In the genomic region with DNA sequence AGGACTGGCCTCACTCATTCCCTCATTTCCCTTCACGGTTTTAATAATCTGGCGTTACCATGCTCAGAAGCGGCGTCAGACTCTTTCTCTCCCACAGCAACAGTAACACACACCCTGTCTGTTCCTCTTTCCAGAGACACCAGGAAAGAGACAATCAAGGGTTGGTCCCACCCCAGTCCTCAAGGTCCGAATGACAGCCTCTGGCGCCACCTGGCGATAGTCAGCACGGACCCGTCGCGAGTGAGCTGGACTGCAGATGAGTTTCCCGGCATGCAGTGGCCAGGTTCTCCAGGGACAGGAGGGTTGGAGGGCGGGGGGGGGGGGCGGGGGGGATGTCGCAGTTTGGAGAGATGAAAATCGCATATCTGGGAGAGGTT, we compare ENCODE assay signal across 8 mouse cellular contexts. TPM values are rescaled to one million over a fixed set of nuclear protein-coding genes. Genes with fewer than 3 reads are reported as not detected.
DNase-seq lines count a peak whose midpoint lies in the region; ATAC-seq and TF ChIP-seq lines count a peak whose summit lies in the region.

No protein-coding gene starts in this region.

- H3K4me2 ChIP-seq in hindbrain, postnatal 0 days (ENCODE audit: low read depth, low read length), result peak overlapping the region; percentile 85

- peak overlapping the region; percentile 77; the same call in 1 of the 2 replicates for H3K9ac ChIP-seq in hindbrain, postnatal 0 days (replicated peaks; ENCODE audit: low read length)

- 3% methylated on average over 16 of the region's 16 CpGs for WGBS in hindbrain, postnatal 0 days
- under 1% methylated on average over 16 of the region's 16 CpGs for WGBS in midbrain, embryonic 10.5 days

- peak; percentile 85 for DNase-seq in R1 (ENCODE audit: low read depth, low spot score)
- DNase-seq in gastrocnemius, adult 2 months, result peak; percentile 93
- peak; percentile 96 for DNase-seq in hindbrain, postnatal 0 days (ENCODE audit: low spot score)
- DNase-seq in left cerebral cortex, postnatal 25 days (ENCODE audit: low spot score in 2 of 2), result peak; percentile 90 to 94
- peak; percentile 91 for DNase-seq in midbrain, embryonic 10.5 days (ENCODE audit: low spot score)
- DNase-seq in right cerebral cortex, postnatal 36 days (ENCODE audit: low spot score in 2 of 2), result peak; percentile 87 to 91
- peak; percentile 76 to 90 for DNase-seq in urinary bladder, postnatal 4 days (ENCODE audit: low spot score in 2 of 2)

- TF ChIP-seq CTCF in gastrocnemius, adult 2 months (IDR thresholded peaks at IDR 0.05), result peak; percentile 76
- peak; percentile 90 for TF ChIP-seq CTCF in hindbrain, postnatal 0 days (IDR thresholded peaks at IDR 0.05; ENCODE audit: low read depth)

- H3K4me3 ChIP-seq in gastrocnemius, adult 2 months, result peak overlapping the region; percentile 73
- peak overlapping the region; percentile 55 for H3K4me3 ChIP-seq in hindbrain, postnatal 0 days (ENCODE audit: low read length)
- peak overlapping the region; percentile 61 for H3K4me3 ChIP-seq in midbrain, embryonic 10.5 days

- H3K27me3 ChIP-seq in hindbrain, postnatal 0 days (ENCODE audit: insufficient read depth, low read length), result no peaks in the 10 kb centered on the region
- H3K27me3 ChIP-seq in midbrain, embryonic 10.5 days (ENCODE audit: low read depth, poor library complexity, severe bottlenecking), result peaks cover 47% of the 10 kb centered on the region

- H3K9me3 ChIP-seq in hindbrain, postnatal 0 days (ENCODE audit: low read length), result no peaks in the 10 kb centered on the region
- peaks cover 5% of the 10 kb centered on the region; the same call in 1 of the 2 replicates for H3K9me3 ChIP-seq in midbrain, embryonic 10.5 days (replicated peaks)

- peak; percentile 54 for ATAC-seq in common myeloid progenitor, adult 5-6 weeks (replicated peaks; ENCODE audit: low read depth, poor library complexity, severe bottlenecking)
- ATAC-seq in hindbrain, postnatal 0 days, result peak; percentile 79

- H3K36me3 ChIP-seq in hindbrain, postnatal 0 days (ENCODE audit: insufficient read depth, low read length), result no peaks in the 10 kb centered on the region
- H3K36me3 ChIP-seq in midbrain, embryonic 10.5 days, result no peaks in the 10 kb centered on the region

- 0 out of 2 replicates have a peak, but pooled peaks cover 3% of the 10 kb centered on the region for H3K4me1 ChIP-seq in hindbrain, postnatal 0 days (ENCODE audit: insufficient read depth, low read length)
- H3K4me1 ChIP-seq in midbrain, embryonic 10.5 days, result peaks cover 47% of the 10 kb centered on the region

- H3K27ac ChIP-seq in gastrocnemius, adult 2 months, result peak overlapping the region; percentile 68
- peak overlapping the region; percentile 85 for H3K27ac ChIP-seq in hindbrain, postnatal 0 days
- H3K27ac ChIP-seq in midbrain, embryonic 10.5 days (replicated peaks), result peak overlapping the region; percentile 80

- intact Hi-C loops in gastrocnemius, adult 2 months (cut with DNase I), result loop anchor here (1.0 to 2.0 kb wide), 2 partner anchors 154 to 164 kb away; no protein-coding TSS in a partner anchor
- intact Hi-C loops in left cerebral cortex, postnatal 25 days (cut with DNase I), result loop anchor here (1.0 to 2.0 kb wide), 3 partner anchors 20 to 164 kb away; a partner anchor contains a TSS

RNA-seq across cellular contexts. Expression of a gene that starts 0.7 kb away (rescaled TPM):
- total RNA-seq in common myeloid progenitor, adult 5-6 weeks (2017), result 6.3 and 6.6 TPM in 2 replicates
- 10 to 100 TPM; 13.7 to 17.9 TPM for total RNA-seq in gastrocnemius, adult 2 months (2021)
- 210 and 219 TPM in 2 replicates for total RNA-seq in hindbrain, postnatal 0 days (2014; rRNA removed)
- 151 and 157 TPM in 2 replicates for polyA plus RNA-seq in hindbrain, postnatal 0 days (2015; fragmentation: Nextera tagmentation; extraction: Ambion mirVana)
- 10 to 100 TPM; 54.9 to 63.3 TPM for total RNA-seq in left cerebral cortex, postnatal 25 days (2021)
- 3.4 and 4.8 TPM in 2 replicates for polyA plus RNA-seq in midbrain, embryonic 10.5 days (2016; fragmentation: Nextera tagmentation; extraction: Ambion mirVana)

RNA-seq across cellular contexts. Expression of a gene that starts 7.8 kb away (rescaled TPM):
- total RNA-seq in common myeloid progenitor, adult 5-6 weeks (2017), result 3.2 and 4.4 TPM in 2 replicates
- 10 to 100 TPM; 14.2 to 15.1 TPM for total RNA-seq in gastrocnemius, adult 2 months (2021)
- total RNA-seq in hindbrain, postnatal 0 days (2014; rRNA removed), result 35.5 TPM in 2 replicates
- polyA plus RNA-seq in hindbrain, postnatal 0 days (2015; fragmentation: Nextera tagmentation; extraction: Ambion mirVana), result 32.1 and 33.3 TPM in 2 replicates
- 10 to 100 TPM in 1 of 2 experiments, 1 to 10 TPM in 1; 9.8 to 13.3 TPM for total RNA-seq in left cerebral cortex, postnatal 25 days (2021)
- 9.6 and 11.0 TPM in 2 replicates for polyA plus RNA-seq in midbrain, embryonic 10.5 days (2016; fragmentation: Nextera tagmentation; extraction: Ambion mirVana)

RNA-seq across cellular contexts. Expression of a gene that starts 20.8 kb away (rescaled TPM):
- 296 and 373 TPM in 2 replicates for total RNA-seq in common myeloid progenitor, adult 5-6 weeks (2017)
- total RNA-seq in gastrocnemius, adult 2 months (2021), result 10 to 100 TPM; 38.7 to 46.2 TPM
- total RNA-seq in hindbrain, postnatal 0 days (2014; rRNA removed), result 82.9 and 98.9 TPM in 2 replicates
- polyA plus RNA-seq in hindbrain, postnatal 0 days (2015; fragmentation: Nextera tagmentation; extraction: Ambion mirVana), result 55.5 and 57.0 TPM in 2 replicates
- total RNA-seq in left cerebral cortex, postnatal 25 days (2021), result 100 to 1,000 TPM; 176 to 178 TPM
- polyA plus RNA-seq in midbrain, embryonic 10.5 days (2016; fragmentation: Nextera tagmentation; extraction: Ambion mirVana), result 190 and 192 TPM in 2 replicates

RNA-seq across cellular contexts. Expression of a gene that starts 27.6 kb away (rescaled TPM):
- total RNA-seq in common myeloid progenitor, adult 5-6 weeks (2017), result 12.7 and 13.7 TPM in 2 replicates
- total RNA-seq in gastrocnemius, adult 2 months (2021), result 1 to 10 TPM; 2.1 to 3.1 TPM
- 14.3 and 15.0 TPM in 2 replicates for total RNA-seq in hindbrain, postnatal 0 days (2014; rRNA removed)
- 13.9 and 15.5 TPM in 2 replicates for polyA plus RNA-seq in hindbrain, postnatal 0 days (2015; fragmentation: Nextera tagmentation; extraction: Ambion mirVana)
- total RNA-seq in left cerebral cortex, postnatal 25 days (2021), result 1 to 10 TPM; 4.3 to 5.9 TPM
- 61.0 and 61.1 TPM in 2 replicates for polyA plus RNA-seq in midbrain, embryonic 10.5 days (2016; fragmentation: Nextera tagmentation; extraction: Ambion mirVana)

RNA-seq across cellular contexts. Expression of a gene that starts 46.8 kb away (rescaled TPM):
- total RNA-seq in common myeloid progenitor, adult 5-6 weeks (2017), result 2.1 and 5.8 TPM in 2 replicates
- total RNA-seq in gastrocnemius, adult 2 months (2021), result 1 to 10 TPM; 2.0 to 2.4 TPM
- 32.6 and 41.3 TPM in 2 replicates for total RNA-seq in hindbrain, postnatal 0 days (2014; rRNA removed)
- polyA plus RNA-seq in hindbrain, postnatal 0 days (2015; fragmentation: Nextera tagmentation; extraction: Ambion mirVana), result 27.3 and 27.6 TPM in 2 replicates
- total RNA-seq in left cerebral cortex, postnatal 25 days (2021), result 10 to 100 TPM; 21.3 to 23.2 TPM
- polyA plus RNA-seq in midbrain, embryonic 10.5 days (2016; fragmentation: Nextera tagmentation; extraction: Ambion mirVana), result 12.0 and 14.3 TPM in 2 replicates

Comparison
In these comparisons a context has a peak if more than half of its experiments do, and no peak if none do; other contexts are left out.
1. Peak in every context shown above with its lines: DNase-seq, ATAC-seq, H3K4me3 ChIP-seq and H3K27ac ChIP-seq.